In genomic region chr9:35049891-35050527, GRCm38 (mm10) we compare ENCODE assay signal across 18 mouse cellular contexts.
DNase-seq lines count a peak whose midpoint lies in the region; ATAC-seq and TF ChIP-seq lines count a peak whose summit lies in the region.
"Had no signal": no experiment of that assay in that cellular context is flagged by ENCODE, and none has a peak within 500 bp of the region (broad histone marks: within the 10 kb centered on the region; RNA-seq: fewer than 3 reads in every experiment).

No protein-coding gene starts in this region.

- no peak overlapping the region for H3K9ac ChIP-seq in forebrain, postnatal 0 days
- H3K9ac ChIP-seq in kidney, embryonic 16.5 days (replicated peaks; ENCODE audit: low read length) = no peak overlapping the region
- H3K9ac ChIP-seq: forebrain, embryonic 15.5 days; kidney, embryonic 15.5 days; limb, embryonic 13.5 days; midbrain, embryonic 15.5 days had no signal

- H3K9me3 ChIP-seq in forebrain, embryonic 10.5 days = no peaks in the 10 kb centered on the region
- no peaks in the 10 kb centered on the region for H3K9me3 ChIP-seq in forebrain, postnatal 0 days (ENCODE audit: low read length)
- H3K9me3 ChIP-seq in kidney, embryonic 16.5 days (ENCODE audit: low read length) = no peaks in the 10 kb centered on the region
- H3K9me3 ChIP-seq: forebrain, embryonic 15.5 days; kidney, embryonic 15.5 days; limb, embryonic 13.5 days; midbrain, embryonic 15.5 days had no signal

- TF ChIP-seq CTCF in forebrain, postnatal 0 days (IDR thresholded peaks at IDR 0.05; ENCODE audit: low read depth) = no peak

- no peaks in the 10 kb centered on the region for H3K27me3 ChIP-seq in forebrain, embryonic 10.5 days (ENCODE audit: poor library complexity, severe bottlenecking)
- no peaks in the 10 kb centered on the region for H3K27me3 ChIP-seq in forebrain, postnatal 0 days (ENCODE audit: insufficient read depth, low read length)
- H3K27me3 ChIP-seq in kidney, embryonic 16.5 days (ENCODE audit: insufficient read depth, low read length) = no peaks in the 10 kb centered on the region
- H3K27me3 ChIP-seq: forebrain, embryonic 15.5 days; kidney, embryonic 15.5 days; limb, embryonic 13.5 days; midbrain, embryonic 15.5 days had no signal

- peak; percentile 12 for DNase-seq in forebrain, embryonic 10.5 days (ENCODE audit: extremely low spot score, low spot score)
- no peak for DNase-seq in forebrain, postnatal 0 days
- DNase-seq in kidney, adult 18-20 months = peak; percentile 2
- DNase-seq in thymus, postnatal 4 days = peak; percentile 1
- DNase-seq in thymus, postnatal 0 days (ENCODE audit: low spot score) = no peak
- DNase-seq: adrenal gland, postnatal 36 days; cerebellum, postnatal 14 days; gastrocnemius, postnatal 10 days; lung, adult 18-20 months; thymus, postnatal 36 days had no signal

- peaks cover 12% of the 10 kb centered on the region for H3K4me1 ChIP-seq in forebrain, embryonic 10.5 days
- H3K4me1 ChIP-seq in forebrain, postnatal 0 days (ENCODE audit: insufficient read depth) = no peaks in the 10 kb centered on the region
- peaks cover 9% of the 10 kb centered on the region for H3K4me1 ChIP-seq in kidney, embryonic 16.5 days (ENCODE audit: insufficient read depth, low read length)
- H3K4me1 ChIP-seq: midbrain, embryonic 15.5 days had no signal

- H3K27ac ChIP-seq in forebrain, embryonic 10.5 days = no peak overlapping the region
- no peak overlapping the region for H3K27ac ChIP-seq in forebrain, postnatal 0 days (ENCODE audit: low read depth, low read length)
- H3K27ac ChIP-seq in kidney, embryonic 16.5 days (ENCODE audit: low read length) = no peak overlapping the region
- H3K27ac ChIP-seq in macrophage = peak overlapping the region; percentile 38
- H3K27ac ChIP-seq: forebrain, embryonic 15.5 days; kidney, embryonic 15.5 days; left cerebral cortex, adult 2 months; midbrain, embryonic 15.5 days had no signal

- H3K4me3 ChIP-seq in forebrain, embryonic 10.5 days = no peak overlapping the region
- H3K4me3 ChIP-seq in forebrain, postnatal 0 days (ENCODE audit: low read depth, low read length) = no peak overlapping the region
- H3K4me3 ChIP-seq in kidney, embryonic 16.5 days (ENCODE audit: low read length) = no peak overlapping the region
- H3K4me3 ChIP-seq in macrophage (ENCODE audit: inconsistent target) = no peak overlapping the region
- H3K4me3 ChIP-seq: forebrain, embryonic 15.5 days; kidney, embryonic 15.5 days; left cerebral cortex, adult 2 months; limb, embryonic 13.5 days; midbrain, embryonic 15.5 days had no signal

- ATAC-seq in forebrain, postnatal 0 days = no peak
- ATAC-seq in kidney, embryonic 16.5 days (ENCODE audit: low FRiP score, low TSS enrichment) = no peak
- no peak for ATAC-seq in megakaryocyte-erythroid progenitor cell, adult 5-6 weeks (replicated peaks; ENCODE audit: low FRiP score, low TSS enrichment, poor library complexity, severe bottlenecking)
- ATAC-seq: forebrain, embryonic 15.5 days; midbrain, embryonic 15.5 days had no signal

- peaks cover 45% of the 10 kb centered on the region for H3K36me3 ChIP-seq in forebrain, embryonic 10.5 days (replicated peaks)
- H3K36me3 ChIP-seq in forebrain, postnatal 0 days (ENCODE audit: insufficient read depth) = peaks cover 7% of the 10 kb centered on the region; the same call in 1 of the 2 replicates
- peaks cover 5% of the 10 kb centered on the region; the same call in 1 of the 2 replicates for H3K36me3 ChIP-seq in kidney, embryonic 16.5 days (ENCODE audit: insufficient read depth, low read length)
- peaks cover 15% of the 10 kb centered on the region; the same call in 1 of the 2 replicates for H3K36me3 ChIP-seq in macrophage (ENCODE audit: inconsistent target)
- H3K36me3 ChIP-seq: forebrain, embryonic 15.5 days; midbrain, embryonic 15.5 days had no signal

- no peaks in the 10 kb centered on the region for H3K79me2 ChIP-seq in macrophage (ENCODE audit: inconsistent target)

- no peak overlapping the region for H3K4me2 ChIP-seq in forebrain, postnatal 0 days (ENCODE audit: low read depth)
- H3K4me2 ChIP-seq in kidney, embryonic 16.5 days (replicated peaks; ENCODE audit: low read depth, low read length) = no peak overlapping the region
- H3K4me2 ChIP-seq: forebrain, embryonic 15.5 days; kidney, embryonic 15.5 days; limb, embryonic 13.5 days; midbrain, embryonic 15.5 days had no signal

- 86% methylated on average over 3 of the region's 3 CpGs for WGBS in forebrain, embryonic 10.5 days
- WGBS in forebrain, postnatal 0 days = 66% methylated on average over 3 of the region's 3 CpGs
- 48% methylated on average over 3 of the region's 3 CpGs for WGBS in kidney, embryonic 16.5 days
- 25% methylated on average over 3 of the region's 3 CpGs for WGBS in macrophage (ENCODE audit: missing documents)

Comparison
In these comparisons a context has a peak if more than half of its experiments do, and no peak if none do; other contexts are left out.
1. DNase-seq: peak in forebrain, embryonic 10.5 days (single experiment), kidney, adult 18-20 months (single experiment) and thymus, postnatal 4 days (single experiment); none in forebrain, postnatal 0 days (single experiment) and thymus, postnatal 0 days (single experiment).